Mouse (Mus musculus) megakaryocyte, embryonic 14.5 days (primary cell): Measurements from ENCODE around the gene Phkg2.

ENCODE experiments used
- FLI1 ChIP-seq: IDR thresholded peaks from 2 replicates; pipeline ENCODE4 v1.6.1; 2012; ENCODE audit warnings: low read length, inconsistent platforms, mixed read lengths
- GATA1 ChIP-seq: IDR thresholded peaks from 3 replicates; pipeline ENCODE4 v1.6.1; 2012; ENCODE audit warnings: mixed read lengths, low read length, inconsistent platforms, borderline replicate concordance

DNA sequence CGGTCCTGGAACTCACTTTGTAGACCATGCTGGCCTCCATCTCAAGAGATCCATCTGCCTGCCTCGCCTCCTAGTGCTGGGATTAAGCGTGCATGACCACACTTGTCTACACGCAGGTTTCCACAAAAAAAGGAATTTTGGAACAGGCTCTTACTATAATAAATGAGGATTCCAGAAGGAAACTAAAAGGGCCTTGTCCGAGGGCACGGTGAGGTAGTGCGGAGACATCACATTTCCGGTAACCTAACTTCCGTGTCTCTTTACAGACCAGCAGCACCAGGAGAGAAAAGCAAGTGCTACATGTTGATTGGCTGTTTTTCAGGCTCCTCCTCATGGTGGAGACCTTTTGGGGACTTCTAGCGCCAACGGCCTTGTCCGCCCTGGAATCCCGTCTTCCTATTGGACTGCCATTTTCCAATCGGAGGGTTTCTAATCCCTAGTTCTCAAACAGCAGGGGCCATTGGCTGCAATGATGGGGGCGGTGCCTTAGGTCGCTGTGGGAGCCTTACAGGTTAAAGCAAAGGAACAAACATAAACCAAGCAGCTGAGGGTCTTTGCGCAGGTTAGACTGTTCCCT, at the start of gene Phkg2:
- no peak for TF ChIP-seq FLI1
- no peak for TF ChIP-seq GATA1
